Mouse (Mus musculus): ENCODE results near the gene Gtsf1.

- TF ChIP-seq CTCF (IDR thresholded peaks at IDR 0.05; ENCODE audit: borderline replicate concordance, insufficient read depth, low read depth, low read length) (no peak), POLR2A (IDR thresholded peaks at IDR 0.05; ENCODE audit: borderline replicate concordance, insufficient read depth, low read length) (no peak)
Observed at GRCm38 (mm10) chr15:103376837-103377269, 53.4 kb downstream of the Gtsf1 start.
